Mouse (Mus musculus) right cerebral cortex, adult 2 months (tissue): ENCODE measurements around the gene Lhpp.

Source experiments
- DNase-seq, 2 experiments: peaks; one replicate each; pipeline ENCODE4 v3.0.0; 2021 to 2022; ENCODE audit warnings: low spot score in 2 of 2

Lhpp gene

DNA sequence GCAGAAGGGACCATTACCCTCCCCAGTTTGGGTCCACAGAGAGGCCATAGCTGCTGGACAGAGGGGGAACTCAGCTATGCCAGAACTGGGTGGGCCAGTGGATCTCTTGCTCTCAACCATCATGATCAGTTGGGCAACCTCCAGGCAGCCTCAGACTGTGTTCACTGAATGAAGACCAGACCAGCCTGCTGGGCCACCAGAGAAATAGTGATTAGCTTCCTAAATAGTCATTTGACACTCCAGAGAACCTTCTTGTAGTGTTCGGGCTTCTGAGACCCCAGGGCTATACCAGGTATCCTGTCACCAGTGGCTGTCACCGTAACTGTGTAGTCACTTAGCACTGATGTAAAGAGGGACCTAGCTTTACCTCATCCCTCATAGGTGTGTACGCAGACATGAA is 71.9 kb downstream of the Lhpp start:
- DNase-seq: no peak

DNA sequence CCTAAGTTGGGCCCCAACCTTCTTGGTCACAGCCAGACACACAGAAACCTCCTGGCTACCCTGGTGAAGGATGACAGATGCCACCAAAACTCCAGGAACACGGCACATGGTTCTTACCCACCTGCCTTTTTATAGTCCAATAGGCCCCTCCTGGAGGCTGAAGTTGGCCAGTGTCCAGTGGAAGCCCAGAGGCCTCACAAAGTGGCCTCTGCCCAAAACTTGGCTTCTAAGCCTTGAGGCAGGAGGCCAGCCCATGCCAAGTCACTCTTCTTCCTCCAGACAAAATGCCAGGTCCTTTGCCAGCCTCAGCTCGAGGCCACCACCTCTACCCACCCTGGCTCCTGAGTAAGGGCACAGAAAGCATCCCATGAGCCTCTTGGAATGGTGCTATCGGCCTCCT is 72.5 kb downstream of the Lhpp start:
- no peak for DNase-seq

DNA sequence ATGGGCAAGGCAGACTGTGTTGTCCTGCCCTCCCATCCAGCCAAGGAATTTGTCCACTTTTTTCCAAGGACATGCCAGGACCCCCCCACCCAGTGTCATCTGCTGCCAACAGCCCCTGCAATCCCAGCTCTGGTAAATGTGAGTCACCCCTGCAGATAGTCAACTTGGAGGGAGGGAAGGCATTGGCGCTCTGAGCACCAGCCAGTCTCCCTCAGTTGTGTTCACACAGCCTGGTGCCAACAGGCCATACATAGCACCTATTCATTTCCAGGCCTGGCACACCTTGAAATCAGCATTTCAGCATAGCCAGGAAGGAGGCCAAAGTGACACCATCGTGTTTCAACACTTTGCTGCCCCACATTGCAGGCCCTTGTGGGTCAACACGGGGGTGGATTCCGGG is 73.5 kb downstream of the Lhpp start:
- DNase-seq: no peak

DNA sequence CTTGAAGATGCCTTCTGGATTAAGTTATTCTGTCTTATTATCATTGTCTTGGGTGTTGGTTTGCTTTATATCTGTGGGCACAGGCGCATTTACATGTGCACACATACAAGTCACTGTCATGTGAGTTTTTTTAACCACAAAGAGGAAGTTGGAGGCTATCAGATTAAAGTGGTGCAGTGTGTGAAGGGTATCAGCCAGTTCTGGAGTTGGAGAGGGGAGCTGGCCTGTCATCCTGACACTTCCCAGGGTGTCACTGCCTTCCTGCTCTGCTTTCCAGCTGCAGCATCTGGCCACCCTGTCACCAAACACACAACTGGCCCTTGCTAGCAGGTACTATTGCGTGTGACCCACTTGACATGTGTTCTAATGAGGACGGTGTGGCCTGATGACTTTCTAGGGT is 76.1 kb downstream of the Lhpp start:
- DNase-seq: no peak

DNA sequence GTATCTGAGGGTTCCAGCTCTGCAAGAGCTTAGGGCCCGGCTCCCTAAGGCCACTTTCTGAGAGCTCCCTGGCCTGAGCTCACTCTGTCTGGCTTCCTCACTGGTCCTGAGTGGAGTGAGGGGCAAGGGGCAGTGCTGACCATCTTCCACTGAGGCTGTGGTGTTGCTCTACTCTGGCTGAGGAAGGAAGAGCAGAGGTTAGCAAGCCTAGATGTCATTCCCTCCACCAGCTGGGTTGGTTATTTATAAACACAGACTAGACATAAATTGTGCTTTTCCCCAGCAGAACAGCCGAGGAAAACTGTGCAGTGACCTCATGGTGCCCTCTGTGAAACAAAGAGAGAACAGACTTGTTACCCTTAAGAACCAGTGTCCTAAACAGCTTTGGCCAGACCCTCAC is 77.5 kb downstream of the Lhpp start:
- no peak for DNase-seq

GRCm38 (mm10) chr7:132688721-132689120 is 78.3 kb downstream of the Lhpp start:
- no peak for DNase-seq

DNA sequence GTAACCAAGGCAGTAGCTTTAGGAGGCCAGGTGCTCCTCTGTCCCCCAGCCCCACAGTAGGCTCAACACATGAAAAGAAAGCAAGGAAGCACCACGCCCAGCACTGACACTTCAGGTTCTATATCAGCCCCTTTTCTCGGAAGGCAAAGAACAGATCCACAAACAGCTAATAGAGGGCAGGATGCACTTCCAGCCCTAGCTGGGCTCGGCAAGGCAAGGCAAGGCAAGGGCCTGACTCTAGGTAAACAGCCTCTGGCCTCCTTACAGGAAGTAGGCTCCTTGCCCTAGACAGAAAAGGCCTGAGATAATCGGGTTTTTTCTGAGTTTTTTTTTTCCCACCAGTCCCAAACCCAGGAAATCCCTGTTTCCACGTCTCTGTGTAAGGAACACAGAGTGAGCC is 79.3 kb downstream of the Lhpp start:
- DNase-seq: no peak

GRCm38 (mm10) chr7:132690716-132691472 is 80.5 kb downstream of the Lhpp start:
- no peak for DNase-seq

DNA sequence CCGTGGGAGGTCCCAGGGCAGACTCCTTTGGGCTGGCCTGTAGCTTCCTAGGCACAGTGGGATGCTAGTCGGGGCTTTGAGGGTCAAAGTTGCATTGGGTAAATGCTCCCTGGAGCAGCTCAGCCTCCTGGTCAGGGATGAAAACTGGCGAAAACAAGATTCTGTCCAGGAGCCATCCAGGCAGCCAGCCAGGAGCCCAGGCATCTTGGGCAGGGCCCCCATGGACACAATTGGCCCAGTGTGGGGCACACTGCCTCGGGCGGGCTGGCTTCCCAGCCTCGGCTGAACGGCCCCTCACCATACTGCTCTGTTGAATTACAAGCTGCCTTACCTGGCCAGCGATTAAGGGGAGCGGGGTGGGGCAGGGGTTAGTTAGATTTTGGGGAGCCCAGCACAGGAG is 82.3 kb downstream of the Lhpp start:
- DNase-seq: no peak

GRCm38 (mm10) chr7:132693561-132693960 is 83.1 kb downstream of the Lhpp start:
- no peak for DNase-seq

DNA sequence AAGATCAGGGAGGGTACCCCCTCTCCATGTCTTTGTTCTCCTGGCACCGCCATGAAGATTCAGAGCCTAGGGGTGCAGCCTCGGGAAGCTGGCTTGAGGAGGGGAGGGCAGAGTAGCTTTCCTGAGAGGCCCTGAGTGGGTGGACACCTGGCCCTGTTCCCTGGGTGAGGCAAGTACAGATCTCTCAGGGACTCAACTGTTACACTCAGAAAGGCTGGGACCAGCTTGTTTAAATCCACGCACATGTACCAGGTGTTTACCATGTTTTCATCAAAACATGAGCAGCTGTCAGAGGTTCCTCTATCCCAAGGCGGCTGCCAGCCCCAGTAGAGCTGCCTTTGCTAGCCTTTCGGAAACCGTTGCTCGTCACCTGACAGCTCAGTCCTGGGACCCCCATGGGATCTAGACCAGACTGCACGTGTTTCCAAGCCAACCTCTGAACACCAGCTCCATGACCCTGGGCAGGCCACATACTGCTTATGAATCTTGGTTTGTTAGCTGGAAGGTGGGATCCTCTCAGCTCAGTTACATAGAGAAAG is 86.9 kb downstream of the Lhpp start:
- no peak for DNase-seq

- DNase-seq: peak in 1 of 2 experiments; percentile 45
Measured at GRCm38 (mm10) chr7:132698737-132699136, 88.3 kb downstream of the Lhpp start.

- no peak for DNase-seq
Measured at GRCm38 (mm10) chr7:132699165-132699564, 88.7 kb downstream of the Lhpp start.

GRCm38 (mm10) chr7:132699639-132700038 is 89.2 kb downstream of the Lhpp start:
- no peak for DNase-seq

DNA sequence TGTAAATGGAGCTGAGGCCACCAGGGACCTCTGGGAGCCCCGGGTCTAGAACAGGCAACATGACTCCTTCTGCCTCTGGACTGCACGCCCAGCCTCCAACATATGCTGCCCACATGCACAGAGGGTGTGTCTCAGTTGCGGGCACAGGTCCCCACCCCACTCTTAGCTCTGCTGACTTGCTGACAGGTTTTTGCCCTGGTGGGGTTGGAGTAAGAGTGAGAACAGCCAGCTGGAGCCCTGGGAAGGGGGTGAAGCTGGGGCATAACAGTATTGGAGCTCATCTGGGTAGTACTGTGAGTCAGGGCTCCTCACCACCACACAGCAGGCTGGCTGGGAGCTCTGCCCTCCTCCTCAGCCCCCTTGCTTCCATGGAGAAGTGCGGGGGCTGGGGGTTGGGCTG is 89.7 kb downstream of the Lhpp start:
- DNase-seq: no peak

GRCm38 (mm10) chr7:132701412-132701811 is 91.0 kb downstream of the Lhpp start:
- no peak for DNase-seq

- no peak for DNase-seq
Measured at GRCm38 (mm10) chr7:132702024-132702423, 91.6 kb downstream of the Lhpp start.

GRCm38 (mm10) chr7:132702492-132703070 is 92.1 kb downstream of the Lhpp start:
- no peak for DNase-seq

DNA sequence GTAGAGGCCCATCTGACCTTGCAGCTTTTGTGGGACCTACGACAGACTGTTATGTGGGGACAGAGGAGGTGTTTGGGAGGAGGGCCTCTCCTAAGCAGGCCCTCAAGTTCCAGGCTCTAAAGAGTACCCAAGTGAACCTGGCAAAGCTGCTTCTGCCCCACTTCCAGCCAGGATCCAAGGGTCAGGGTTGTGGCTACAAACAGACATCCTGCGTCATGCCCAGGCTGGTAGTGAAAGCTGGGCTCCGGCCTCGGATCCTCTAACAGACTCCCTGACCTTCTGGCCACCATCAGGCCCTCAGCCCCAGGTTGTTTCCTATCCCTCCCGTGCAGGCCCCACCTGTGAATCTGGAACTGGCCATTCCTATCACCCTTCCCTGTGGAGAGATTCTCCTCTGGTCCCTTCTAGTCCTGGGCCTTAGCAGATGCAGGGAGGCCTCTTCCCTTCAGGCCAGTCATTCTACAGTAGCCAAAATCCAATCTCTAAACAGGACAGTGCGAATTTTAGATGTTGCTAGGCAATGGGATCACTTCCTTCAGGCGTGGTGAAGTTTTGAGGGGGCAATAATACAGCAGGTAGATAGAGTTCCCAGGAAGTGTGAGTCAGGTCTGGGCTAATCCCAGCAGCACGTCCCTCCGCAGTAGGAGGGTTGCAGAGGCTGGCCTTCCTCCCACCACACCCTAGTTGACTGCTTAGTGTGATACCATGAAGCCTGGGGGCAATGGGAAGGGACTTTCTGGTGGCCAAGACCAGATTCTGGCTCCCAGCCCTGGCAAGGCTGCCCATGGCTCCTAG is 93.3 kb downstream of the Lhpp start:
- DNase-seq: no peak

DNA sequence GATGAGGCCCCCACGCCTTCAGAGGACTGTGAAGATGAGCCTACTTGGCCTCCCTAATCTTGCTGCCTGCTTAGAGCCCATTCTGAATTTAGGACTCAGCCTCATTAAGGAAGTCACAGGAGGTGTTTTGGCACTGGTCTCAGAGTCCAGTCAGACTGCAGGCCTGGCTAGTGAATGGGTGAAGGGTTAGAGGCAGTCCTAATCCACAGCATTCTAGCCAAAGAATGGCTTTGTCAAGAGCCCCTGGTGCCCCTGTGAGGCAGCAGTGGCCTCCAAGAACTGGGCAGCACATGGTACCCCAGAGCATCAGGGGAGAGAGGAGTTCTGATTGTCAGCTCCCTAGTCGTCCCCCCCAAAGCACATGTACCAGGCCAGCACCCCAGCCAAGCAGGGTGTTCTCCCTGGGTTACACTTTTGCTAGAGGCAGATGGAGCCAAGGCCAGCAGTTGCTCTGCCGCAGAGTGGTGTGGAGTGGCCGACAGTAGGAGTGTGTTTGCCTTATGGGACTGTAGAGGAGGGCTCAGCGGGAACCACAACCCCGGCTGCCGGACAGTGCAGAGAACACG is 94.0 kb downstream of the Lhpp start:
- no peak for DNase-seq

- DNase-seq: no peak
Measured at GRCm38 (mm10) chr7:132705130-132705529, 94.7 kb downstream of the Lhpp start.

DNA sequence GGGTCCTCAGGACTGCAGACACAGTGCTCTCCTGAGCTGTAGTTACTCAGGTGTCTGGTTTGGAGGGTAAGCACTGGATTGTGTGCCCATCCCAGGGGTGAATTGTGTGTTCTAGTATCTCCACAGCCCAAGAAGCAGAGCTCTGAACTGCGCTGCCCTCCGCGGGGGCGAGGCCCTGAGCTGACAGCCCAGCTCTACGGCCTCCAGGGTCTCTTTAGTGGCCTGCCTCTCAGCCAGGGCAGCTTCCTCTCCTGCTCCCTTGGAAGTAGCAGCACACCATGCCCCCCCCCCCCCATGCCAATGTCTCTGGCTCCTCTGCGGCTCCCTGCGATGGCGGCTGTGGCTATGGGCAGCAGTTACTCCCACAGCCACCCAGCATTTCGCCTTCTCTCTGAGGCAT is 101.1 kb downstream of the Lhpp start:
- DNase-seq: no peak
